Mouse (Mus musculus) liver, adult 2 months (tissue): ENCODE results near the gene Klhl29.

ENCODE experiments used
- CTCF ChIP-seq: fragments of 200-500 bp; IDR thresholded peaks from 2 replicates; pipeline ENCODE4 v1.5.1; 2011; ENCODE audit warnings: low read depth, low read length, control low read depth
- POLR2A ChIP-seq: fragments of 200-500 bp; IDR thresholded peaks from 2 replicates; pipeline ENCODE4 v1.6.1; 2011; ENCODE audit warnings: low read length, control low read depth; ENCODE audit not compliant: insufficient read depth; ENCODE audit errors: extremely low read depth

DNA sequence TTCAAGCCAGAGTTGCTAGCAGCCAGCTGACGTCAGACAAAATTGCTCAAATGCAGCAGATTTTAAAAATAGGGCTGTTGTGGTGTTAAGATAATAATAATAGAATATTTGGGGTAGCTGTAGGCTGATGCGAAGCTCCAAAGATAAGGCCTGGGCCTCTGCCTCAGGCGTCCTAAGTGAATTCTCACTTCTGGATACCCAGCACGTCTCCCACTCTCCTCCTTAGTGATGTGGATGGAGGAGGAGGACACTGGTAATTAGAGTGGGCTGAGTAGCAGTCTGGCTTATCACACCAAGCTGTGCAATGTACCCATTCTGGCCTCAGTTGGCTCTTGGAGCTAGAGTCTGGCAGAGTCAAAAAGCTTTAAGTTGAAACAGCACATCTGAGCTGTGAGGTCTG, 118.3 kb downstream of the Klhl29 start:
- TF ChIP-seq CTCF = no peak
- TF ChIP-seq POLR2A = no peak
